Mouse (Mus musculus) erythroid progenitor cell, adult 5-6 weeks (primary cell): ENCODE data around the gene Gclm. TPM values are rescaled to one million over a fixed set of nuclear protein-coding genes. Genes with fewer than 3 reads are reported as not detected.

ENCODE experiments used
- ATAC-seq: replicated peaks from 2 replicates; pipeline ENCODE4 v1.8.0; 2016; ENCODE audit warnings: moderate number of reproducible peaks, mild to moderate bottlenecking, moderate TSS enrichment, inconsistent platforms; ENCODE audit not compliant: poor library complexity, low FRiP score, severe bottlenecking
- total RNA-seq, 2 experiments: library from RNA; stranded (forward) in 1 of 2; stranded (reverse) in 1 of 2; fragments of 150-400 nt in 1 of 2; fragments of 186-747, 209-891 nt in 1 of 2; gene quantifications; 2 replicates each; pipeline versions ENCODE4 v1.2.3 to v1.2.4; 2015 to 2017; ENCODE audit warnings: low replicate concordance in 2 of 2

The Gclm gene
- total RNA-seq (2015; ENCODE audit: low replicate concordance), result 337 and 399 TPM in 2 replicates
- 336 and 379 TPM in 2 replicates for total RNA-seq (2017; ENCODE audit: low replicate concordance)

DNA sequence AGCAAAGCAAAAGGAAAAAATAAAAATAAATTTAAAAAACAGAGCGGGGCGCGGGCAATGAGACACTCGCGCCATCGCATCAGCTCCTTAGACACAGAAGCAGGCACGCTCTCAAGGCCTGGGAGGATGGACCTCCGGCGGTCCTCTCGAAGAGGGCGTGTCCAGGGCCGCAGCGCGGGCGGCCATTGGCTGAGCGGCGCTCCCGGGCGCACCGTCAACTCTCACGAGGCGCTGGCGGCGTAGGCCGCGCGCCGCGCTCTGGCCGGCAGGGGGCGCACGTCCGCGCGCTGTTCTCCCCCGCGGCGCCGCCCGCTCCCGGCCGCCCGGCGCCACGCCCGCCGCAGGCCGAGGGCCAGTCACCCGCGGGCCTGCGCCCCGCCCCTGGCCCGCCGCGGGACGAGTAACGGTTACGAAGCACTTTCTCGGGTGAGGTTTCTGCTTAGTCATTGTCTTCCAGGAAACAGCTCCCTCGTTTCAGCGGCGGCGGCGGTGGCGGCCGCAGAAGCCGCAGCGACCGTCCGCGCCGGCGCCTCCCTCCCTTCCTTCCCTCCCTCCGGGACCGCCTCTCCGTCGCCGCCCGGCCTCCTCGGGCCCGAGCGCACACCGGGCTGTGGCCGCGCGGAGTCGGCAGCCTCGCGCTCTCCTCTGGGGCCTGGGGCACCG lies at the start of gene Gclm:
Gene Gclm (plus strand): TSS at position 343 of the 663 bp plus-strand sequence.
- peak; percentile 81 for ATAC-seq

DNA sequence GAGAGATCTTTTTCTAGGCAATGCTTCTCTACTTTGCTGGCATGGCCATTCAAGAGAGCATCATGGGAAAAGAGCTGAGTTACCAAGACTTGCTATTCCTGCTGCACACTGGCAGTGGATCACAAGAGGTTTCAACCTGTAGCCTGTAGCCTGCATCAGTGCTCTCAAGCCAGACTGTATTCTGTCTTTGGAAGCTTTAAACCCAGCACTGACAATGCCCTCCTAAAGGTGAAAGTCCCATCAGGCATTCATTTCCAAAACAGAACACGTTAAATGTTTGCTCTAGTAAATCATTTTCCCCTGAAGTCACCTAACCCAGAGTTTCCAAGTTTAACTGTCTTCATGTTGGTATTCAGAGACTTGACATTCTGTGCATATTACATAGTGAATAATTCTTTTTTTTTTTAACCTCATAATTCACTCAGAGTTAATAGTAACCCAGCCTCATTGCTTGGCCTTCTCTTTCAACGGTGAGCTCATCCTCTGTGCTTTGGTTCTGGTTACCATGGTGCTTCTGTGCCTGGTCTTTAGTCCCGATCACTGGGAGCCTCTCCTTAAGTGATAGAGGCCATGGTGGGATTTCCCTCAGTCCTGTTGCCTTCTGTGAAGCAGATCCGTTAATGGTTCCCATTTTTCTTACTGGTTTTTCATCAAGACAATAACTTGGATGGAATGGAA lies 48.6 kb upstream of the Gclm start:
- no peak for ATAC-seq

DNA sequence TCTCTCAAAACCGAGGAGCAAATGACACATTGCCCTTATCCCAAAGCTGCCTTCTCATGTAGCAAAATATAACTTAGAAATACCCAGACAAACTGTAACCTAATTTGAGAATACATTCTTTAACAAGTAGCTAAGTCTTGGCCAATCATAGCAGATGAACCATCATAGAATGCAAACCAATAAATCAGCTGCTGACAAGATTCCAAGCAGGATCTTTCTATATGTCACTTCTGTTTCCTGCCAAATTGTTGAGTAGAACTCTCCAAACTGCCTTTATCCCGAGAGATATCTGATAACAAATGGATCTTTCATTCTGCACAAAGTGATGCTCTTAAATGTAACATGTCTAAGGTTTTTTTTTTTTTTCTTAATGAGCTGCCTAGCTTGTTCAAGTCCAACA lies 46.8 kb upstream of the Gclm start:
- ATAC-seq, result no peak

DNA sequence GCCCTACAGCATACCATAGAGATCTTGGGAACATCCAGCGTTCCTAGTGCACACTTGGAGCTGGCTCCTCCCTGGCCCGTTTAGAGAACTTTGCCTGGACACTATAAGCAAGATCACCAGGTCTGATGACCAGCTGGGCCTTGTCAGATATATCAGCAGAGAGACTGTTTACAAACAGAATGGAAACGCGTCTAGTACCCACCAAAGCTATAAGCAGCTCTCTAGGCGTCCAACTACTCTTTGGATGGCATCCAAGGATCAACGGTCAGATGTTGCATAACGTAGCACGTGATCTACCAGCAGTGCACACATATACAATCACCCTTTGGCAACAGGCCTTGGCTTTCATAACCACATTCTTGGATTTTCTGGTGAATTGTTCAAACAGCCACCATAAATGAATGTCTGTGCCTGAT lies 46.4 kb upstream of the Gclm start:
- ATAC-seq, result no peak

DNA sequence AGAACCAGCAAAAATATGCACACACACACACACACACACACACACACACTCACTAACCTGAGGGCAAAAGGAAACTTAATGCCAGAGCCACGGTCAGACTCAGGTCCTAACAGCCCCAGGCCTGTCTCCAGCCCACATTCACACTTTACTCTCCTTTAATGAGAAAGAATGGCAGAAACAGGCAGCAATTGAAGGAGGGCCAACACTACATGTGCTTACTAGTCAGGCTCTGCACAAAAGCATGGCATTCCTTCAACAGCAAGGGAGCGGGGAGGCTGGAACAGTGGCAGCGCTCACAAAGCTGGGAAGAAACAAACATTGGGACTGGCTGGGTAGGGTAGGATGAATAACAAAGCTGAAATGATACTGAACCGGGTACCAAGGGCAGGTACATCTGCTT lies 45.8 kb upstream of the Gclm start:
- no peak for ATAC-seq

GRCm38 (mm10) chr3:122200017-122200416 lies 45.3 kb upstream of the Gclm start:
- no peak for ATAC-seq

DNA sequence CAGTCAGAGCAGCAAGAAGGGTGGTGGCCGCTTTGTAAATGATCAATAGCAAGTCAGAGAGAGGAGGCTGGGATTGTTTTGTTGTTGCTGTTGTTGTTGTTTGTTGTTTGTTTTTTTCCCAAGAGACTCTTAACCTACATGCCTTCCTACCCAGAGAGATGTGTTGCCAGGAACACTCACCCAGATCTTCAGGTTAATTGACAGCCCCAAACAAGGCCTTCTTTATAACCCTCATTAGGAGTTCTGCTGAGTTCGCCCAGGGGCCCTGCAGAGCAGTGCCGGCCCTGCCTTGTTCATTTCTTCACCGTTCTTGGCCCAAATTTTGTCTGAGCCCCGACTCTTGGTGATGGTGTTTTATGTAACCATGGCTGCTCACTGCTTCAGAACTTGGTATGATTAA lies 44.9 kb upstream of the Gclm start:
- ATAC-seq, result no peak

DNA sequence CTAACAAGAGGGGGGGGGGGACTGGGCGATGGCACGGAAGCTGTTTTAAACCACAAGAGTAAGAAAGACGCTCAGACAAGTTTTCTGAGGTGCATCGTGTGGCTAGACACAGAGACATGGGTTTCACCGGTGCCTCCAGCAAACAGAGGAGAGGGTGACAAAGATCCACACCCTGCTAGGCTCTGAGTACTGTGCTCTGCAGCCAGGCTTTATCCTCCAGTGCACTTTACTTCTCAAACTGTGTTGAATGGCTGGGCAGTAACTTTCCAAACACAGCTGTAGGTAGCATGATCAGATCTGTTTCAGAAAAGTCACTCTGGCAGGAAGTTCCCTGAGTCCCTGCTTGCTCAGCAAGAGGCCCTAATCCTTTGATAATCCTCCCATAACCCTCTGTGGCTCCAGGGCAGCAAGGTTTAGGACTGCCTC lies 43.0 kb upstream of the Gclm start:
- ATAC-seq, result no peak

GRCm38 (mm10) chr3:122203675-122204329 lies 41.6 kb upstream of the Gclm start:
- ATAC-seq, result no peak

GRCm38 (mm10) chr3:122205753-122206152 lies 39.6 kb upstream of the Gclm start:
- no peak for ATAC-seq

DNA sequence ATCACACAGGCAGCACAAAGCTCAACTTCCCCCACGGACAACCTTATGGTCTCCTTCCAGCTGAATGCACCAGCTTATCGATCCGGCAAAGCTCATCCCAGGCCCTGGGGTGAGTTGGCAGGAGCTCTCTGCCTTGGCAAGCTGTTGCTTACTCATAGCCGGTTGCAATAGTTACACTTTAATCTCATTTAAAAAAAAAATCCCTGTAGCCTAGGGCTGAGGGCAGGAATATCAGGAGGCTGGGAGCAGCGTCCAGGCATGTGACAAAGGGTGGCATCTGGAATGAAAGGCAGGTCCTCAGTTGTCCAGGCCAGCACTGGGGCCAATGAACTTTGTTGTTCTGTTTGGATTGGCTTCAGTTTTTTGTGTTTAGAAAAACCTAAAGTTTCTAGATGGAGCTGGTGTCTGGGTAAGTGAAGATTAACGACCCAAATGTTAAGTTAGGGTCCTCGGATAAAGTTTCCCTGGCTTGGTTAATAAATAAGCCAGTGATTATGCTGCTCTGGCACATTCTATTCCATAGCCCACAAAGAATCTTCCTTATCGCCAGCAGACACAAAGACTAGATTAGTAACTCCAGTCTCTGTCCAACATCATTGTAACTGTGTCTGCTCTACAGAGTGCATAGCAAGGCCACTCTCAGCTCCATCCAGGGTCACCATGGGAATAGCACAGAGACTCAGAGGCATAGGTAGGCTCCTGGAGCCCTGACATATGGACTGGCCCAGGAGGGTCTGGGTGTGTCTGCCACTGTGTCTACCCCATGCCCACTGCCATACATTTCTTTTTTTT lies 38.9 kb upstream of the Gclm start:
- ATAC-seq, result 0 out of 2 replicates have a peak, but pooled peaks have one; percentile 19

- no peak for ATAC-seq
These were observed 37.6 kb upstream of the Gclm start for GRCm38 (mm10) chr3:122207766-122208165.

- no peak for ATAC-seq
These were observed 36.8 kb upstream of the Gclm start for GRCm38 (mm10) chr3:122208296-122209225.

GRCm38 (mm10) chr3:122209511-122209910 lies 35.8 kb upstream of the Gclm start:
- no peak for ATAC-seq

DNA sequence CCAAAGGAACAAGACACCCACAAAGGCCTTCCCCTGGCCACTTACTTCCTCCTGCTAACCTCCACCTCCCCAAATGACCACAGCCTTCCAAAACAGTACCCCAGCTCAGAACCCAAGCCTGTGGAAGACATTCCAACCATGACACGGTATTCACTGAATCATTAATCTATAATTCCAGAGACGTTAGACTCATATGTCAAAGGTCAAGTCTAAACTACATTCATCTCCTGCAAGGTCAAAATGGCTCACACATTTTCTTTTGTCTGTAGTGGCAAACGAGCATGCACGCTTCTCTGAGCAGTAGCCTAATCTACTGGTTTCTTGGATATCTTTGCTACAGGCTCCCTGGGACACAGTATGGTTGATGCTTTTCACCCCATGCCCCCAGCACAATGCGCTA lies 34.9 kb upstream of the Gclm start:
- ATAC-seq, result no peak

GRCm38 (mm10) chr3:122210846-122211245 lies 34.5 kb upstream of the Gclm start:
- ATAC-seq, result no peak

DNA sequence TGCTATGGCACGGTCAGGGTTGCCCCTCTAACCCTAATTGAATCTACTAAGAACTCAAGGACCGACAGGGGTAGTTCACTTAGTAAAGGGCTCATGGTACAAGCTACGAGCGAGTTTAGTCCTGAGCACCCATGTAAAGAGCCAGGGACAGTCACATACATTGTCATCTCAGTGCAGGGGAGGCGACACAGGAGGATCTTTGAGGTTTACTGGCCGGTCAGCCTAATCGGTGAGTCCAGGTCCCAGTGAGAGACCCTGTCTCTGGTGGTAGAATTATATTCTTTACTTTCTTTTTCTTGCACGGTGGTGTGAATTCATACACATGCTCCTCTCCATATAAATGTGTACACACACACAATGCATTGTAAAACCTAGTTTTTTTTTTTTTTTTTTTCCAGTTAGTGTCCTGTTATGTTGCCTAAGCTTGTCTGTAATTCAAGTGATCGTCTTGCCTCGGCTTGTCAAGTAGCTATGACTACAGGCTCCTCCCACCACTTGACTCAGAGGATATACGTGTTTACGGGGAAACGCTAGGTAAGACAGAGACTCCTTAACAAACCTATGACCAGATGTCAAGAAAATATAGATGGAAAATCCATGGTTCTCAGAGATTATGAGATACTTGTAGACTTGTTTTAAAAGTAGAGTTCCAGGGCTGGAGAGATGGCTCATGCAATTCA lies 33.8 kb upstream of the Gclm start:
- no peak for ATAC-seq

DNA sequence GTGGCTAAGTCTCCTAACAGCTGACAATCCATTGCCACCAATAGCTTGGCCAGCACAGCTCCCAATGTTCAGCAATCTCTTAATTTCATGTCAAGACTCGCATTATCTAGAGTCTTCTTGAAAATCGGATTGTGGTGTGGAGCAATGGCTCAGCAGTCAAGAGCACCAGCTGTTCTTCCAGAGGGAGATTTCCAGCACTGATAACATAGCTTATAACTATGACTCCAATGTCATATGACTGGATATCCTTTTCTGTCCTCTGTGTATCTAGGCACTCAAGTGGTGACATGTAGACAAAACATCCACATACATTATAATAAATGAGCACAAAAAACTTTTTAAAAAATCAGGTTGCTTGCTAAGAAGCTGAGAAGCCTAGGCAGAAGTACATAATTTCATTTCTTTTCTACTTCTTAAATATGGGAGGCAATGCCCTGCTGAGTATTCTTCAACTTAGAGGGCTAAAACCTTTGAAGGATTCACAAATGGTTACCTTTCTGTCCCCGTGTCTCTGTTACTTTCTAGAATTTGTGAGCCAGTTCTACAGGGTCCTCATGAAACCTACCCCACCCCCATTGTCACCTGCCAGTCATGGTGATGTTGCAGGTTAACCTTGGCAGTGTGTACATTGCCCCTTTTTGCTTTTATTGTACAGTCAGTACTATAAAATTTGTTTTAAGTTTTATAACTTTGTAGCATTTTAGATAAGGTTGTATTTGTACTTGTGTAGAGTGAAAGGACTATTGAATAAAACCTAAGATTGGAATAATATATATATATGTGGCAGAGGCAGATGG lies 23.9 kb upstream of the Gclm start:
- ATAC-seq, result no peak
